Mouse (Mus musculus): ENCODE measurements around the gene Catsperd. TPM values are rescaled to one million over a fixed set of nuclear protein-coding genes. Genes with fewer than 3 reads are reported as not detected.

Catsperd gene
- polyA plus RNA-seq (2016; fragmentation: Nextera tagmentation; extraction: Ambion mirVana): 0.50 and 0.57 TPM in 2 replicates

DNA sequence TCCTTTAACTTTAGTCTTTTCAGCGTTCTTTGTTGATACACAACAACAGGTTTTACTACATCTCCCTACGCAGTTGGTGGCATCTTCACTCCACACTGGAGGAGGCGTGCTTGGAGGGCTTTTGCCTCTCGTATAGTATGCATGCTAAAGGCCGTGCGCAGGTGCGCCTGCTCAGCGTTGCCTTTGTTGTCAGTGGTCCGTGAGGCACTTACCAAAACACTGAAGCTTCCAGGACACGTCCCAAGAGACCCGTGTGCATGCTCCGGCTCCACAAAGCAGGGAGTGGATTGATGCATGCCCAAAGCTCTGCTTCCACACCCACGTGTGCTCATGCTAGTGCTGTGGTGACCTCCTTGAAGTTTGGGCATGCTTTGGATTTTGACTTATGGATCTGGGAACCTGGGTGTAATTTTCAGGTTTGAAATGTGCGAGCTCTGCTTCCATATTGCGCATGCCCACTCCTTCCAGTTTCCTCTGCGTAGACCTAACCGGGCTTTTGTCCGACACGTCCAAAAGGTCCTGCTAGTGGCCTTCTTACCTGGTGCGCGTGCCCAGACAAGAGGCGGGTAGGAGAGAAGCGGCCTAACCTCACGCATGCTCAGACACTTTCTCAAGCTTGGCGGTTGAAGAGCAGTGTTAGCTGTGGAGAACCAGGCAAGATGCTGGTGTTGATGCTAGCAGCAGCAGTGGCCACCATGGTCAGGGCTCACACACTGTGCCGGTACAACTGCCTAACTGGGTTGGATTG is at the start of gene Catsperd:
Gene Catsperd, plus strand, starts transcription at position 614 of the 748 bp plus-strand sequence.
- H3K27me3 ChIP-seq (replicated peaks): peaks cover 11% of the 10 kb centered on the region; the same call in 1 of the 2 replicates
- ATAC-seq: peak; percentile 32
- H3K27ac ChIP-seq: peak within 1 kb of the TSS; percentile 65

DNA sequence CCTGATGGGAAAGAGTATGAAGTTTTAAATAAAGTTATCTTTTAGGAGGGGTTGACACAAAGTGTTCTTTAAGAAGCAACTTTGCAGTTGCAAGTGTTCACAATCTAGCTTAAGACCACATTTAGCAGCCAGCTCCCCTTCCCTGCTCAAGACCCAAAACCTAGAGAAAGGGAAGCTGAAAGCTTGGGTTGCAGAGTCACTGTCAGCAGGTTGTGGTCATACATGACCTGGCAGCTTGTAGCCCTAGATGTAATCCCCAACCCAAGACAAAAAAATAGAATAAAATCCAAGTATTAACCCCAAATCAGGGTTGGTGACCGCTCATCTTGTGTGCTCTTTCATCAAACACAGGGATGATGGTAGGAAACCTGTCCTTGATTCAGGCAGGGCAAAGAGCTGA is 44.9 kb upstream of the Catsperd start:
- no peaks in the 10 kb centered on the region for H3K9me3 ChIP-seq (replicated peaks)
- H3K4me3 ChIP-seq: peak overlapping the region; percentile 95
- H3K27me3 ChIP-seq (replicated peaks): no peaks in the 10 kb centered on the region
- ATAC-seq: no peak
- peak overlapping the region; percentile 96 for H3K9ac ChIP-seq
- peaks cover 74% of the 10 kb centered on the region for H3K36me3 ChIP-seq
- 68% methylated on average over 1 of the region's 1 CpGs for WGBS (ENCODE audit: insufficient replicate concordance)
- H3K27ac ChIP-seq: peak overlapping the region; percentile 97
- peak overlapping the region; percentile 93 for H3K4me2 ChIP-seq
- peaks cover 51% of the 10 kb centered on the region for H3K4me1 ChIP-seq

More for the DNA sequence above, at the start of gene Catsperd:
- Histone ChIP-seq H3K4me2 (peak within 1 kb of the TSS; percentile 94), H3K9me3 (replicated peaks) (no peaks in the 10 kb centered on the region), H3K4me1 (peaks cover 32% of the 10 kb centered on the region), H3K9ac (peak within 1 kb of the TSS; percentile 34; the same call in 1 of the 2 replicates), H3K4me3 (peak within 1 kb of the TSS; percentile 99), H3K36me3 (peaks cover 27% of the 10 kb centered on the region)
- 11% methylated on average over 26 of the region's 26 CpGs for WGBS (ENCODE audit: insufficient replicate concordance)

DNA sequence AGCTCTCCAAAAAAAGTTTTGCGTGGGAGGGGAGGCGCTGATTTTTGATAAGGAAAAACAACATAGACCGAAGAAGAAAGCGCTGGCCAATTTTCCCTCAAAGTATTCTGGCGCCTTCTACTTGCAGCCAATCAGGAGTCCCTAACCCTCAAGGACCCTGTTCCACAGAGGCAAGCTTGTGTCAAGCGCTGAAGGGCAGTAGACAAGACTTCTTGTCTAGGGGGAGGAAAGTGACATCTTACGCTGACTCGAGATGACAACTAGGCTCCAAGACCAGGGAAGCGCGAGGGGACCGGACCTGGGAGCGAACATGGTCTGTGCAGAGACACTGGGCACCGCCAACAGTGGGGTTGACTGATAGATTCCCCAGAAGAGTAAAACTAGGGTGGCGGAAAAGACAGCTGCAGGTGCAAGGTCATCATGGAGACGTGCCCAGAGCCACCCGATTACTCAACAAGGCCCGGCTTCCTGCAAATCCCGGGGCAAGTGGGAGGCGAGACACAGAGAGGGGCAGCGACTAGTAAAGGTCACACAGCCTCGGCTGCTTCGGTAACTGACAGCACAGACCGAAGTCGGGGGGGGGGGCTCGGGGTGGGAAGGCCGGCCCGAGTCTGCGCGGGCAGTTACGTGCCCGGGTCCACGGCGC is 44.2 kb upstream of the Catsperd start:
- under 1% methylated on average over 31 of the region's 33 CpGs for WGBS (ENCODE audit: insufficient replicate concordance)
- H3K36me3 ChIP-seq: peaks cover 74% of the 10 kb centered on the region
- peaks cover 57% of the 10 kb centered on the region for H3K4me1 ChIP-seq

DNA sequence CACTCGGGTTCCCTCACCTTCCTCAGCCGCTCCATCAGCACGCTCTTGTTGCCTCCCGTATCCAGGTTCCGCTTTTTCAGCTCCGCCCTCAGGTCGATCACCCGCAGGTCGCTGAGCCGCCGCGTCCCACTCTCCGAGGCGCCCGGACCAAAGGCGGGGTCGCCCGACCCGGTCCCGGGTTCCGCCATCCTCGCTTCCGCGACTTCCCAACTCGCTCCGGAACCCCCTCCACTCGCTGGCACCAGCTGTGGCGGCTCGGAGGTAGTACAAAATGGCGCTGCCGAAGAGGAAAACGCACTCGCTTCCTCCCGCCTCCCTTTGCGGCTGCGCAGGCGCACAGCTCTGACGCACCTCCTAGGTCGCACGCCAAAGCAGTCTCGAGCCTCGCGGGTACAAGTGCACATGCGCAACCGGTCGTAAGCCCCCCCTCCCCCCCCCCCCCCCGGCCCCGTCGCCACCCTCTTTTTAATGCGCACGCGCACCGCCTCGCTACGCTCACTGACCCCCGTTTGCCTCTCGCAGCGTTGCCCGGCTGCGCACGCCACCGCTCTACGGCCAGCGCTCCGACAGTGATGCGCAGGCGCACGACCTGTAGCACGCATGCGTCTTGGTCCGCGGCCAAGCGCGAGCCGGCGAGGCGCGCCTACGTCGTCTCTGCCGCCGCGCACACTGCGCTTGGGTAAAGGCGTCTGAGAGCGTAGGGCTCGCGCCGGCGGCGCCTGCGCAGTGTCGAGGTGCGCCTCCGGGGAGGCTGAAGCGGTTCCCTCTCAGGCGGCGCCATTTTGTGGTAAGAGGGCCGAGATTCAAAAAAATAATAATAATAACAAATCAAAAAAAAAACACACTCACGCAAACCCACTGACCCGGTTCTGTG is 43.4 kb upstream of the Catsperd start, which contains the start of the genes Safb2 and Safb:
Gene Safb2, minus strand, starts transcription at position 329 of the 874 bp plus-strand sequence.
Gene Safb, plus strand, starts transcription at position 569 of the 874 bp plus-strand sequence.
- H3K9ac ChIP-seq: peak within 1 kb of the TSS; percentile 96
- no peaks in the 10 kb centered on the region for H3K27me3 ChIP-seq (replicated peaks)
- H3K4me1 ChIP-seq: peaks cover 57% of the 10 kb centered on the region
- peak within 1 kb of the TSS; percentile 93 for H3K4me2 ChIP-seq
- peak within 1 kb of the TSS; percentile 97 for H3K27ac ChIP-seq
- peak; percentile 93 for ATAC-seq
- peaks cover 74% of the 10 kb centered on the region for H3K36me3 ChIP-seq
- no peaks in the 10 kb centered on the region for H3K9me3 ChIP-seq (replicated peaks)
- under 1% methylated on average over 95 of the region's 101 CpGs for WGBS (ENCODE audit: insufficient replicate concordance)
- peak within 1 kb of the TSS; percentile 95 for H3K4me3 ChIP-seq

More for the DNA sequence above, 44.2 kb upstream of the Catsperd start:
- H3K4me2 ChIP-seq: peak overlapping the region; percentile 93
- peak overlapping the region; percentile 97 for H3K27ac ChIP-seq
- peak overlapping the region; percentile 96 for H3K9ac ChIP-seq
- H3K4me3 ChIP-seq: peak overlapping the region; percentile 95
- H3K27me3 ChIP-seq (replicated peaks): no peaks in the 10 kb centered on the region
- no peak for ATAC-seq
- H3K9me3 ChIP-seq (replicated peaks): no peaks in the 10 kb centered on the region

DNA sequence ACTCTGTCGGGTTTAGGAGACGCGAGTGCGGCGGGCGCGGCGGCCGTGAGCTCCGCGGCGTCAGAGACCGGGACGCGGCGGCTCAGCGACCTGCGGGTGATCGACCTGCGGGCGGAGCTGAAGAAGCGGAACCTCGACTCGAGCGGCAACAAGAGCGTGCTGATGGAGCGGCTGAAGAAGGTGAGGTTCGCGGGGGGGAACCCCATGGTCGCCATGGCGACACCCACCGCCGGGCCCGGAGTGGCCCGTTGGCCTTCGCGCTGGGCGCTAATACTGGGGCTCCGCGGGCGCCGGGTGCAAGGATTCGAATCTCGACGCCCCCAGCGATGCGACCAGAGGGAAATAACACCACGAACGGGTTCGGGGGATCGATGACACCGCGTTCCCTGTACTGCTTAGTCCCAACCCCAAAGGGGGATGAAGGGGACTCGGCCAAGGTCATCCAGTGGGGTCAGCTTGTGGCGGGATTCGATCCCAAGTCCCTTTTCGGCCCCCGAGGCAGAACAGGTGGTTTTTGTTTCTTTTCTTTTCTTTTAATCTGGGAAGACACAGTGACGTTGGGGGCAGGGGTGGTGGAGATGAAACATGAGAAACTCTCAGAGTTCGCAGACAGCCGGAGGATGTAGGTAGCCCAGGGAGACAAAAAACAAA is 42.6 kb upstream of the Catsperd start:
- ATAC-seq: 0 out of 2 replicates have a peak, but pooled peaks have one; percentile 8
- peak overlapping the region; percentile 95 for H3K4me3 ChIP-seq
- no peaks in the 10 kb centered on the region for H3K9me3 ChIP-seq (replicated peaks)
- peak overlapping the region; percentile 97 for H3K27ac ChIP-seq
- peak overlapping the region; percentile 93 for H3K4me2 ChIP-seq
- peak overlapping the region; percentile 96 for H3K9ac ChIP-seq
- H3K36me3 ChIP-seq: peaks cover 74% of the 10 kb centered on the region
- H3K4me1 ChIP-seq: peaks cover 57% of the 10 kb centered on the region
- H3K27me3 ChIP-seq (replicated peaks): no peaks in the 10 kb centered on the region
- under 1% methylated on average over 61 of the region's 61 CpGs for WGBS (ENCODE audit: insufficient replicate concordance)

DNA sequence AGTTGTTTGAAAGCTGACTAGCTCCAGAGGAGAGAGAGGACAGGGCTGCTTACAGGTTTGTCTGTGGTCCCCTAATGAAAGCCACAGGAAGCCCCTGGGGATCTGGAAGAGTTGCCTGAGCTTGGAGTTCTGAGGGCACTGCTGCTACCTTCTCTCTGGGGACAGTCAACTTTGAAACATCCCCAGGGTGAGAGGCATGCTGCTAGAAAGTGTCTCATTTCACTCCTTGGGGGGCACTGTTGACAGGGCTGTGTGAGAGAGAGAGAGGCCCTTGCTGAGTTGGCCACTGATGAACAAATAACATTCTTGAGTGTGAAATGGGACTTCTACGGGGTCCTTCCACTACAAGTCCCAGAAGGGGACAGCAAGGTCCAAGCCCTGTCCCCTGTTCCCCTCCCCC is 40.2 kb upstream of the Catsperd start:
- Histone ChIP-seq H3K4me2 (no peak overlapping the region), H3K4me1 (peaks cover 42% of the 10 kb centered on the region), H3K9me3 (replicated peaks) (no peaks in the 10 kb centered on the region), H3K4me3 (peak overlapping the region; percentile 95; the same call in 1 of the 2 replicates), H3K27ac (no peak overlapping the region), H3K9ac (peak overlapping the region; percentile 32; the same call in 1 of the 2 replicates), H3K36me3 (peaks cover 74% of the 10 kb centered on the region), H3K27me3 (replicated peaks) (no peaks in the 10 kb centered on the region)
- no peak for ATAC-seq
- 92% methylated on average over 1 of the region's 1 CpGs for WGBS (ENCODE audit: insufficient replicate concordance)

DNA sequence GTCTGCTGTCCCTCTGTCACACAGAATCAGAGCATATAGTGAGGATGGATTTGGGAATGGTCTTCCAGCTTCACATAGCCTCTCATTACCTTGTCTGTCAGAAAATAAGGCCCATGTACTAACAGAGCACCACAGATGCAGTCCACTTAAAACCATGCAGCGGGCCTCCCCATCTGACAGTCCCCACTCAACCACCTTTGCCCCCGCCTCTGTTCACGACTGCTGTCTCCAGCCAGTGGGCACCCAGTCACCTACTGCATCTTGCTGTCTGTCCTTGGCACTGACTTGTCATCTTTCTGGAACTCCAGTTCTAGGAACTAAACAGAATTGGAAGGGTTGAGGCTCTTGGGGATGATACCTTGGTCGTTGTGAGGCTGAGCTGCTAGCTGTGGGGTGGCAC is 39.0 kb upstream of the Catsperd start:
- H3K4me3 ChIP-seq: no peak overlapping the region
- ATAC-seq: no peak
- H3K9me3 ChIP-seq (replicated peaks): no peaks in the 10 kb centered on the region
- no peak overlapping the region for H3K4me2 ChIP-seq
- H3K36me3 ChIP-seq: peaks cover 80% of the 10 kb centered on the region
- no peak overlapping the region for H3K9ac ChIP-seq
- no peak overlapping the region for H3K27ac ChIP-seq
- 90% methylated on average over 4 of the region's 4 CpGs for WGBS (ENCODE audit: insufficient replicate concordance)
- peaks cover 33% of the 10 kb centered on the region for H3K4me1 ChIP-seq
- H3K27me3 ChIP-seq (replicated peaks): no peaks in the 10 kb centered on the region

DNA sequence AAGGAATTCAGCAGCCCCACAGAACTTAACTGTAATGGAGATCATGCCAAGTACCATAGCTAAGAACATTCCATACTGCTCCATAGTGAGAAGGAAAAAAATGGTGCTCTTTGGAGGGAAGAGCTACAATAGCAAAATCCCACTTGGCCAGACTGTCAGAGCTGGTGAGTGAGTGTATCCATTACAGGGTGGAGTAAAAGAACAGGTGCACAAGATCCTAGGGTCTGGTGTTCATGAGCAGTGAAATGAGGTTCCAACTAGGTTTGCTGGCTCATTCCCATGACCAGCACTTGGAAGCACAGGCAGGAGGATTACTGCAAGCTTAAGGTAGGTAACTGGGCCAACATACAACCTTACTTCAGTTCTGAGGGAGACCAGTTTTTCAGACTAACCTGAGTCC is 35.4 kb upstream of the Catsperd start:
- Histone ChIP-seq H3K27me3 (replicated peaks) (no peaks in the 10 kb centered on the region), H3K9ac (no peak overlapping the region), H3K4me1 (peaks cover 15% of the 10 kb centered on the region), H3K36me3 (peaks cover 100% of the 10 kb centered on the region), H3K4me2 (no peak overlapping the region), H3K9me3 (replicated peaks) (no peaks in the 10 kb centered on the region), H3K27ac (no peak overlapping the region), H3K4me3 (no peak overlapping the region)
- no peak for ATAC-seq

DNA sequence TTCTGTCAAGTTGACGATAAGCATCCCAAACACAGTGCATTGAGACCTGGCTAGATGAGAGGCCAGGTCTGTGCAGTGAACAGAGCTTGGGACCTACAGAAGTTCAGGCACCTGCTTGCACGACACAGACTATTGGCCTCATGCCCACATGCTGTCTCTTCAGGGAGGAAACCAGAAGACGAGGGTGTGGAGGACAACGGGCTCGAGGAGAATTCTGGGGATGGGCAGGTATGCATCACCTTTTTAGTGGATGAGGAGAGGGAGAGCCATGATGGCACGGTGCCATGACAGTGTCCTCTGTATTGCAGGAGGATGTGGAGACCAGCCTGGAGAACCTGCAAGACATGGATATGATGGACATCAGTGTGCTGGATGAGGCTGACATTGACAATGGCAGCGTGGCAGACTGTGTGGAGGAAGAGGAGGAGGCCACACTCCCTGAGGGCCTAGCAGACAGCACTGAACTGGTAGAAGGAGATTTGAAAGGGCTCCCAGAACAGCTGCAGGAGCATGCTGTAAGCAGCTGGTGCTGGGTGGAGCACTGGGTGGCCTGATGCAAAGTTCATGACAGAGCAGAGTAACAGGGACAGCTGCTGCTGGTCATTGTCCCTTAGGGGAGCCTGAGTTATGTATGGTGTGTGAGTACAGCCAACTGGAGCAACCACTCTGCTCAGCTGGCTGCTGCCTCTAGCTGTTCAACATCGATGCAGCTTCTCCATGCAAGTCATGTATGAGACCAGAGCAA is 34.2 kb upstream of the Catsperd start:
- no peak overlapping the region for H3K9ac ChIP-seq
- no peak for ATAC-seq
- peaks cover 97% of the 10 kb centered on the region for H3K36me3 ChIP-seq
- H3K4me3 ChIP-seq: no peak overlapping the region
- peaks cover 6% of the 10 kb centered on the region; the same call in 1 of the 2 replicates for H3K4me1 ChIP-seq
- H3K9me3 ChIP-seq (replicated peaks): no peaks in the 10 kb centered on the region
- no peak overlapping the region for H3K27ac ChIP-seq
- no peak overlapping the region for H3K4me2 ChIP-seq
- no peaks in the 10 kb centered on the region for H3K27me3 ChIP-seq (replicated peaks)
- WGBS (ENCODE audit: insufficient replicate concordance): 88% methylated on average over 8 of the region's 8 CpGs

DNA sequence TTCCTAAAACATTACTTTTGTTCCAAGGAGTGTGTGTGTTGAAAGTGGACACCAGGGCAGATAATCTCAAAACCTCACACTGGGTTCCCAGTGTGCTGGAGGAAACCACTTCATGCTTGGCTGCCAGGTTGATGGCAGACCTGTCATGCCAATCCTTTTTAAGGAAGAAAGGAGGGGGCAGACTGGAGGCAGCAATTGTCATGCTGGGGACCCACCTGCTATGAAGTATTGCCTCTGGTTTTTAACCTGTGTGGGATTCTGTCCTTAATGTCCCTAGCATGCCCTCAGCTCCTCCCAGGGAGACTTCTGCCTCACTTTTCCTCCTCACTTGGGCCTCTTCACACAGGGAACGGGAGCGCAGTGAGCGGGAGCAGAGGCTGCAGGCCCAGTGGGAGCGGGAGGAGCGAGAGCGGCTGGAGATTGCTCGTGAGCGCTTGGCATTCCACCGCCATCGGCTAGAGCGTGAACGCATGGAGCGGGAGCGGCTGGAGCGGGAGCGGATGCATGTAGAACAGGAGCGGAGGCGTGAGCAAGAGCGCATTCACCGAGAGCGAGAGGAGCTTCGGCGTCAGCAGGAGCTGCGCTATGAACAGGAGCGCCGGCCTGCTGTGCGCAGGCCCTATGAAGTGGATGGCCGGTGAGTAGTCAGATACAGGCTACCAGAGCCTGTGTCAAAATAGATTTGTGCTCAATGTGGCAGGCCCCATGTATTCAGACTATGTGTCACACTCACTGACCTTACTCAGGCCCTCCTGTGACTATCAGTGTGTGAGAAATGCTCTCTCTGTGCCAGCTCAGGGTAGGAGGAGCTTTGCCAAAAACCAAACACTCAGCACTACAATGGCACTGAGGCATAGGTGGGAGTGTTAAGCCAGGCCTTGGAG is 24.5 kb upstream of the Catsperd start:
- no peak overlapping the region for H3K4me2 ChIP-seq
- H3K27ac ChIP-seq: no peak overlapping the region
- H3K9me3 ChIP-seq (replicated peaks): no peaks in the 10 kb centered on the region
- H3K27me3 ChIP-seq (replicated peaks): no peaks in the 10 kb centered on the region
- H3K9ac ChIP-seq: no peak overlapping the region
- H3K4me3 ChIP-seq: no peak overlapping the region
- 95% methylated on average over 28 of the region's 28 CpGs for WGBS (ENCODE audit: insufficient replicate concordance)
- peaks cover 97% of the 10 kb centered on the region for H3K36me3 ChIP-seq
- no peak for ATAC-seq
- H3K4me1 ChIP-seq: peaks cover 11% of the 10 kb centered on the region

Measured in liver, embryonic 12.5 days (tissue).